Mouse (Mus musculus) adrenal gland, postnatal 14 days (tissue): Measurements from ENCODE around the gene Commd4. TPM values are rescaled to one million over a fixed set of nuclear protein-coding genes. Genes with fewer than 3 reads are reported as not detected.
"Not testable (repeated sequence)": the region's sequence is repeated elsewhere in the genome, so short reads cannot be mapped to it uniquely, and the experiment has no call there.

Source experiments
- DNase-seq: peaks from one replicate; pipeline ENCODE4 v3.0.0; 2021; ENCODE audit warnings: mixed read lengths
- long read RNA-seq, 2 experiments: library from polyadenylated mRNA; stranded (forward); transcript quantifications; one replicate each; pipeline ENCODE4 v2.0.0; 2021
- total RNA-seq: library from RNA; stranded (reverse); gene quantifications from 2 replicates; pipeline ENCODE4 v1.2.3, GENCODE M21; 2021

Gene Commd4
- 47.0 and 52.2 TPM in 2 replicates for total RNA-seq
- long read RNA-seq, experiment 1, transcript Commd4-201 (8 exons, 858 nt), result major isoform, 62 of 103 reads
- long read RNA-seq, experiment 1, transcript Commd4-204 (7 exons, 1,941 nt), result minor isoform, 15 of 103 reads
- long read RNA-seq, experiment 1, partial matches to known transcripts, result 3 of 103 reads
- long read RNA-seq, experiment 1, other reads (novel, unspliced or antisense), result 21 of 103 reads
- long read RNA-seq, experiment 2, transcript Commd4-204 (7 exons, 1,941 nt), result minor isoform, 8 of 79 reads
- long read RNA-seq, experiment 2, transcript Commd4-202 (1 exons, 437 nt), result minor isoform, 5 of 79 reads
- long read RNA-seq, experiment 2, transcript Commd4-201 (8 exons, 858 nt), result major isoform, 54 of 79 reads
- long read RNA-seq, experiment 2, partial matches to known transcripts, result 4 of 79 reads
- long read RNA-seq, experiment 2, other reads (novel, unspliced or antisense), result 8 of 79 reads

DNA sequence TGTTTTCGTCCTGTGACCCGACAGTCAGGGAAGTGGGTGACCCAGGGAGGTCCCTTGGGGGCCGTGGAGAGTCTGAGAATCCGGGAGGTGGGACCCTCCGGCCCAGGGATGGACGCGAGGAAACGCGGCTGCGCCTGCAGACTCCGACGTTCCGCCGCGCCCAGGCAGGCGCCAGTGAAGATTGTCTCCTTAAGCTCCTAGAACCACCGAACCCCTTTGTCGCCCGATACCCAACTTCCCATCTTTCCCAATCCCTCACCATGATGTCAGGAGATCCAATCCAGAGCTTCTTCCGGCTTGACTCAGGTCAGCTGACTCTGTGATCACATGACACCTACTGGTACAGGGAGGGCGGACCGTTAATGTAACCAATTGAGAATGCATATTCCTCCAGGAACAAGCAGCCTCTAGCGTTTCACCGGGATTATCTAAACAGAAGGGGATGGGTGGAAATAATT, at the start of gene Commd4:
Gene Commd4 (minus strand): TSS at position 319 of the 458 bp plus-strand sequence.
- peak; percentile 96 for DNase-seq

GRCm38 (mm10) chr9:57206896-57207295, 48.8 kb upstream of the Commd4 start:
- DNase-seq, result no peak

DNA sequence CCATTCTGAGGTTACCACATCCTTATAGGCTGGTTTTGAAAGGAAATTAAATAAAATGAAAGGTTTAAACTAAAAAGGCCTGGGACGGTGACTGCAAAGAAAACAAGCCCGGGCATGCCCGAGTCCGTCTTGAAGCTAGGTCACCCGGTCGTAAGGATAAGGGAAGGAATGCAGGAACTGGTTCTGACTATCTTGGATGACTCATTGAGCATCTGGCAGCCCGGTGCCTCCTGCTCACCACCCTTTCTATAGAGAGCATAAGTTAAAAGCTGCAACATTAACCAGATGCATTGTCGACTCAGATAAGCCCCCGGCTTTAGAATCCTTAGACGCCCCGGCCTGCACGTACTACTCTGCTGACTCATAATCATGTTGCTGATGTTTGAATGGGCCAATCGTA, 45.4 kb upstream of the Commd4 start:
- DNase-seq, result not testable (repeated sequence)

GRCm38 (mm10) chr9:57202981-57203380, 44.9 kb upstream of the Commd4 start:
- DNase-seq, result no peak

DNA sequence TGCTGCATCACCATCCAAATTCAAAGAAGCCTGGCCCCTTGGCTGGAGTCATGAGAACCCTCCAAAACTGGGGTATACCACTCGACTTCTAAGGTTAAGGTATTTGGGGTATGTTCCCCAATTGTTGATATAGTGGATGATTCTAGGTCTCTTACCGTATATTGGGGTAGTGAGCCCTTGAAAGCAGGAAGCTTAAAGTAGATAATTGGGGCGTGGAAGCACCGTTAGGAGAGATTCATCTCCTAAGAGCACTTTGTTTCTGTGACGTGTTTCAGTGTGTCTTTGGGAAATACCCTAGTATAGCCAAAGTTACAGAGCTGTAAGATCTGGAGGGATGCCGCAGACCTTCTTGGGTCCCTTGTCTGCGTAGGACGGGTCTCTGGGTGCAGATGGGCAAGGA, 39.3 kb upstream of the Commd4 start:
- DNase-seq, result no peak

- no peak for DNase-seq
Observed at GRCm38 (mm10) chr9:57196708-57197107, 38.6 kb upstream of the Commd4 start.

DNA sequence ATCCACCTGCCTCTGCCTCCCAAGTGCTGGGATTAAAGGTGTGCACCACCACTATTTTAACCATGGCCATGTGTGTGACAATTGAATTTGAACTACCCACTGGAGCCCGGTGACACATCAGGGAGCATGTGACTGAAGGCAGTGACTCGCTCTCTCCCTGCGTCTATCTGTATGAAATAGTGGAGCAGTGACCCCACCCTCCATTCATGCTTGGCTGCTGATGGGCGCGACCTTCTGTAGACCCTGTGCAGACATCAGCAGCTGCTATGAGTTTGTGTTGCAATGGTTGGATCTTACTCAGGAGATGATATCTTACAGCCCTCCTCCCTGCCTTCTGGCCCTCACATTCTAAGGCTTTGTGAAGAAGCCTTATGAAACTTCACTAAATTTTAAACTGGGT, 10.3 kb upstream of the Commd4 start:
- DNase-seq, result no peak

DNA sequence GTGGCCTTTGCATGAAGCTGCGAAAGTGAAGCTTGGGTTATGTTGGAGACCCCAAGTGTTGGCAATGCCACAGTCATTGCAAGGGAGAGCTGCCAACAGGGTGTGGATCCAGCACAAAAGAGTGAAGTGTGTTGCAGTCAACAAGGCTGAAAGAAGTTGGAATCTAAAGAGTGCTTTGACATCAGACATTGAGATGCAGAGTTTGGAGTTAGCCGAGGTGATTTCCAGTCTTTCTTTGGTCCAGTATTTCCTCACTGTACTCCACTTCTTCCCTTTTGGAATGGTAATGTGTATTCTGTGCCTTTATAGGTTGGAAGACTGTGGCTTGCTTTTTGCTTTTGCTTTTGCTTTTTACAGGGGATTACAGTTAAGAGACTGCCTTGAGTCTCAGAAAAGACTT, 8.0 kb upstream of the Commd4 start:
- no peak for DNase-seq

- no peak for DNase-seq
Observed at GRCm38 (mm10) chr9:57163137-57163536, 5.0 kb upstream of the Commd4 start.

GRCm38 (mm10) chr9:57162496-57162895, 4.4 kb upstream of the Commd4 start:
- DNase-seq, result no peak

GRCm38 (mm10) chr9:57158506-57158905, 375 bp upstream of the Commd4 start:
- DNase-seq, result no peak

DNA sequence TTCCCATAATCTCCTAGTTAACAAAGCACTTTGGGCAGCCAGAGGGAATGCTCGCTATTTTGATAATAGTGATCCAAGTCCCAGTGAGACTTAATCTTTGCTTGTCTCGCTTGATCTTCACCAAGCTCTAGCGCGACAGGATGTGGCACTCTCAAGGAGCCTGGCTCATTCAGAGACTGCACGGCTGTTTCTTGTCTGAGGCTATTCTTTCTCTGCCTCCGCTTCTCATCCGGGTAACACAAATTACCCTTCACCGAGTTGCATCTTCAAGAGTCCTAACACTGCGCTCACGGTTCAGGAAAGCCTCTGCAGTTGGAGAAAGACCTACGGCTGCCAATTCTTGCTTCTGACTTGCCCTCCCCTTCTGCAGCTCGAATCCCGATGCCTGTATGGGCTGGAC, 632 bp downstream of the Commd4 start:
- DNase-seq, result no peak

GRCm38 (mm10) chr9:57156823-57157222, 1.3 kb downstream of the Commd4 start:
- DNase-seq, result no peak

DNA sequence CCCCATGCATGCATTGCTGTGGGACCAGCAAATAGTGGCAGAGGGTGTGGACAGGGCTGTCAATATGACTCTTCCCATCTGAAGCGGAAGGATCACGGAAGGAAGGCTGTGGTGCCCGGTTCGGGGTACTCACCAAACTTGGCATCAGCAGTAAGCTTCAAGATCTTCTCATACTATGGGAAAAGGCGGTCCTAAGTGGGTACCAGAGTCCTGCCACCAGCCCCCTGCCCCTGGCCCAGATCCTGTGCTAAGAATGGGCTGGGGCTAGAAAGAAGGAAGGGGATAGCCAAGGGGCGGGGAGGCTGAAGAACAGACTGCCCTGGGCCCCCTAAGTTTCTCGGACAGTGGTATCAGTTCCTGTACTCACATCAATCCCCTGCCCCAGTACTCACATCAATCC, 1.7 kb downstream of the Commd4 start:
- no peak for DNase-seq

GRCm38 (mm10) chr9:57152331-57152730, 5.8 kb downstream of the Commd4 start:
- no peak for DNase-seq

DNA sequence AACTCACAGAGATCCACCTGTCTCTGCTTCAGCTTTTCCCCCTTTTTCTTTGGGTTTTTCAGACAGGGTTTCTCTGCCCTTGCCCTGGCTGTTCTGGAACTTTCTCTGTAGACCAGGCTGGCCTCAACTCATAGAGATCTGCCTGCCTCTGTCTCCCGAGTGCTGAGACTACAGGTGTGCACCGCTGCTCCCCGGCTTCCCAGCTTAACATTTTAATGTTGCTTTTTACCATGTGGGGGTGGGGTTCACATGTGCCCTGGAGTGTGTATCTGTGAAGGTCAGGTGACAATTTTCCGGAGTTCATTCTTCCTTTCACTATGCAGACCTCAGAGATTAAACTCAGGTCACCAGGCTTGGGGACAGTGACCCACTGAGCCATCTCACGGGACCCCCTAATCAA, 7.9 kb downstream of the Commd4 start:
- DNase-seq, result no peak

GRCm38 (mm10) chr9:57149021-57149420, 9.1 kb downstream of the Commd4 start:
- no peak for DNase-seq

GRCm38 (mm10) chr9:57148144-57148878, 9.8 kb downstream of the Commd4 start, which contains the start of gene Neil1:
Gene Neil1, minus strand, starts transcription at chr9:57148305.
- peak; percentile 88 for DNase-seq

DNA sequence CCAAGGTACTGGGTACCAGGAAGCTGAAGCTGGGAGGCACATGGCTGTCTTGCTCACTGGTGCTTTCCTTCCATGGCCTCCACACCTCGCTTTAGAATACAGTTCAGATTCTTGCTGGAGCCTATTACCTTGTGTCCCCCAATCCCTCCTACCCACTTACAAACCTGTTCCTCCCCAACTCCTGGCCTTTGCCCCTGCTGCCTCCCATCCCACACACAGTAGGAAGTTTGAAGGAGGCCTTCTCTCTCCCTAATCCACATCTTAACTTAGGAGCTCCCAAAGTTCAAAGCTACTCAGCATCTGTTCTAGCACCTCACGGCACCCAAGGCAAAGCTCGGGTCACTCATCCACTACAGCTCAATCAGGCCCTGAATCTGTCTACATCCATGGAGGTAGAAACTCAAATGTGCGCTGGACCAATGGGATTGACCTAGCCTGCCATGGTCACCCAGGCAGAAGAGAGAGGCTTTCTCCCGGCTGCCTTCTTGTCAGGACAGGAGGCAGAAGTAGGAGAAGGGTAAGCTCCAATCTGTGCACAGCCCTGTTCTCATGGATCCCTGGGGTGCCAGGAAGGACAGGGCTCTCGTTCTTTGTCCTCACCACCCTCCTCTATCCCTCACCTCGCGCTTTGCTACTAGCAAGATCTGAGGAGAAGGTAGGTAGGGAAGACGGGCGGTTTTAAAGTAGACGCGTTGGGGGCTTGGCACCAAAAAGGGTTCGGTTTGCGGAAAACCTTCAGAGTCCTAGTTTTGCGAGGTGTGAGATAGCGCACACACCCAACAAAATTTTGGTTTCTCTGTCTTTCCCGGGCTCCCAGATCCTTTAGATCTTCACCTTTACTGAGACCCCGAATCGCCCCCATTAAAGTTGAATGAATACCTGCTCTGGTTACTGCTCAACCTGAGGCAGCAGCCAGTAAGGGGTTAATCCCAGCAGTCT, 10.7 kb downstream of the Commd4 start:
- DNase-seq, result peak; percentile 44

GRCm38 (mm10) chr9:57146451-57147066, 11.6 kb downstream of the Commd4 start:
- no peak for DNase-seq

GRCm38 (mm10) chr9:57144830-57145229, 13.3 kb downstream of the Commd4 start:
- no peak for DNase-seq

DNA sequence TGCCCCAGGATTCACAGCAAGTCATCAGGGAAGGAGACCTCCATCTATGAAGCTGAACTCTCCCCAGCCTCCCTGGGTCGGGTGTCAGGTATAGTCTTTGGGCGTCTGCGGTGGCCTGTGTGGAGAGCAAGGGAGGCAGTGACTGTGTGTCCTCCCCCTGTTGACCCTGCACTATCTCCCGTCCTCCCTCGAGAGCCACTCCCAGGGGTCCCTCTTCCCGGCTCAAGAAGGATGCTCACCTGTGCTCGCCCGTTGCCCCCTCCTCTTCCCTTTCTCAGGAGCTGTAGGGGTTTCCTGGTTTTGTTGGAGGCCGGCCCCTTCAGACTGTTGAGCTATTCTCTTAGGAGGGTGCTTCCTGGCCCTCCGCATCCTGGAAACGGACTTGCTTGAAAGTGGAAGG, 14.9 kb downstream of the Commd4 start:
- DNase-seq, result no peak
